Mouse (Mus musculus) kidney, adult 18-20 months (tissue): ENCODE data around the gene Mt2.
A peak's percentile ranks its signal among the peaks of the same experiment; 100 is the strongest.
"Not testable (repeated sequence)": the region's sequence is repeated elsewhere in the genome, so short reads cannot be mapped to it uniquely, and the experiment has no call there.

Experiments
- DNase-seq: peaks from one replicate; pipeline ENCODE4 v3.0.0; 2021

The Mt2 gene

DNA sequence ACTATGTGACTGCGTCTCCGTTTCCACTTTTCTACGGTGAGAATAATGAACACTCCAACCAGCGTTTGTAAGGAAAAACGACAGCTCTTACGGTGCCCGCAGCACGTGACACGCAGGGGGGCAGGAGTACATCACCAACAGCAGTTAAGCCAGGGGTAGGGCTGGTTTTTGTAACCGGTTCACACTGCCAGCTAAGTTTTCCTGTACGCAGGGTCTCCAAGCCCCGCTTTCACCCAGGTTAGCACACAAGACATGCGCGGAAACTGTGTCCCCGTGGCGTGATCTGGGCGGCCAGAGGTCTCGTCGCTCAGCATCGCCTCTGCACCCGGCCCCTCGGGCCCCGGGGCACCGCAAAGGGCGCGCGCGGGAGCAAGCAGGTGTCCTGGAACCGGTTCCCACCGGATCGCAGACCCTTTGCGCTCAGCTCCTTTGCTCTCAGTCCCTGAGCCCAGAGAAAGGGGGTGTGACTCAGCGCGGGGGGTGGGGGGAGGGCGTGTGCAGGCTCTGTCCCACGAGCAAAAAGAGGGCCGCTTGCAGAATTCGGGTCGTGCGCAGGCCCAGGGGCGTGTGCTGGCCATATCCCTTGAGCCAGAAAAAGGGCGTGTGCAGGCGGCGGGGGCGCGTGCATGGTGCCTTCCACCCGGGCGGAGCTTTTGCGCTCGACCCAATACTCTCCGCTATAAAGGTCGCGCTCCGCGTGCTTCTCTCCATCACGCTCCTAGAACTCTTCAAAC, at the start of gene Mt2:
Gene Mt2, plus strand, starts transcription at position 590 of the 734 bp plus-strand sequence.
- peak; percentile 77 for DNase-seq

DNA sequence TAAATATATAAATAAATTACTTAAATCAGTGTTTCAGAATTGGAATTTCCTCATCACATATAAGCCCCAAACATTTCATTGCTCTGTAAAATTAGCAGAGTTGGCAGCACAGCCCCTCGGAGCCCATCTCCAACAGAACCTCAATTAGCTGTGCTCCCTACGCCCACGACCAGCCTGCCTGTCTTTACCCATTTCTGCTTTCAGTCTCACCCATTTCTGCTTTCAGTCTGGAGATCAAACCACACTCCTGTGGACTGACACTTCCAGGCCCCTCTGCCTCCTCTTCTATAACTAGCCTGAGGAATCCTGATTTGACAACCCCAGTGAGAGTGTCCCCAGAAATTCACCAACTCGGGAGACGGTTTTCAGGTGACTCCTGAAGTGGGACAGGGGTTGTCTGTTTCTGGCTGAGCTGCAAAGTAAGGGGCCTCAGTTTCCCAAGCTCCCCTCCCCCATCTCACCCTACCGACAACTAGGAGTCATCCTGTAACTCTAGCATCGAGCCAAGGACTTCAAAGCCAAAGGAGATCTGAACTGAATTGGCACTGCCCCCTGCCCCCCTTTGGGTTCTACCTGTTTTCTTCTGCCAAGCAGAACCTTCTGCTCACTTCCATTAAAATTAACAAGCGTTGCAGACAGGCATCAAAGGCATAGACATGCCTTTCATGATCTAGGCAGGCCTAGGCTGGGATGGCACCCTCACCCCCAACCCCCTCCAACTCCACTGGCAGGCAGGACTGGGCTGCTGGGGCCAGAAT, 49.6 kb upstream of the Mt2 start:
- DNase-seq, result no peak

GRCm38 (mm10) chr8:94127711-94128110, 44.8 kb upstream of the Mt2 start:
- no peak for DNase-seq

- DNase-seq, result no peak
These were observed 43.2 kb upstream of the Mt2 start for GRCm38 (mm10) chr8:94129133-94129789.

DNA sequence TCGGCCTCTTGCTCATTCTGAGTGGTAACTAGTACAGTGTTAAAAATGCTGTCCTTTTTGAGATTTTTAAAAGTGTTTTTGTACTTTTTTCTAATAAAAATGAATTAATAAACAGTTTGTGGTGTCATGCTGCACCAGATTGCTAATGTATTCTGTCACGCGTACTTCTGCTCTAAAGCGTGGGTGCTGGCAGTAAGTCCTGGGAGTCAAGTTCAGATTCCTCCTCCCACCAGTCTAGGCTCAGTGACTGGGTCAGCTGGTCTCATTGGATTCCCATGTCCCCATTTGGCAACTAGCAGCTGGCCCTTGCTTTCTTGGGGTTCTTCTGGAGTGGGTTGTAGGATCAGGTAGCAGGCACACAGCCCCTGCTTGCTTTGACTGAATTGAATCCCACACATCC, 42.3 kb upstream of the Mt2 start:
- no peak for DNase-seq

DNA sequence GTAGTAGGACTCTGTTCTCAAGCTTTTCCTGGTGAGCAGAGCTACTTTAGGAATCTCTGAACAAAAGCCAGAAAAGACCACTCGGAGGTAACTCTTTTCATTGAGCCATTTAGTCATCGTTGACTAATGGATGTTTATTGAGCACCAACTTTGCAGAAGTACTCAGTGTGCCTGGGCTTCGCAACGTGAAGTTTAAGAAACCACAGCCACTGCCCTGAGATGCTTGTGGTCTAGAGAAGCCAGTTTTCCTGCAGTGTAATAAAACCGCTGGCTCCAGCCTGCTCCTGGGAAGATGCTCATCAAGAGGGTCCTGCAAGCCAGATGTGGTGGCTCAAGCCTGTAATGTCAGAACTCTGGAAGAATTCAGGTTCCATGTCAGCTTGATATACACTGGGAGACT, 40.4 kb upstream of the Mt2 start:
- no peak for DNase-seq

GRCm38 (mm10) chr8:94134601-94135000, 37.9 kb upstream of the Mt2 start:
- DNase-seq, result not testable (repeated sequence)

DNA sequence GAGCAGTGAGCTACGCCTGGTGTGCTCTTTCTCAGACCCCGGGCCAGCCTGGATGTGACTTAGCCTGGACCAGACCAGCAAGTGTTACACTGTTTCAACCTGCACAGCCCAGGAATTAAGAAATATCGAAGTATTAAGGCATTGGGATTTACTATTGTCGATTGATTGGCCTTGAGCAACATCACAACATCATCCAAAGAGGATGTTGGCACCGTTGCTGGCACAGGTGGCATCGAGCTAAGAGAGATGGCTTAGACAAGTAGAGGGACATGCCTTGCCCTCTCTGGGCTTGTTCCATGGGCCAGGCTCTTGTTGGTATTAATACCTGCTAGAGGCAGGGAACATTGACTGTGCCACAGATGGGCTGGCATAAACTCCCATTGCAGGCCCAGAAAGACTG, 36.9 kb upstream of the Mt2 start:
- no peak for DNase-seq

DNA sequence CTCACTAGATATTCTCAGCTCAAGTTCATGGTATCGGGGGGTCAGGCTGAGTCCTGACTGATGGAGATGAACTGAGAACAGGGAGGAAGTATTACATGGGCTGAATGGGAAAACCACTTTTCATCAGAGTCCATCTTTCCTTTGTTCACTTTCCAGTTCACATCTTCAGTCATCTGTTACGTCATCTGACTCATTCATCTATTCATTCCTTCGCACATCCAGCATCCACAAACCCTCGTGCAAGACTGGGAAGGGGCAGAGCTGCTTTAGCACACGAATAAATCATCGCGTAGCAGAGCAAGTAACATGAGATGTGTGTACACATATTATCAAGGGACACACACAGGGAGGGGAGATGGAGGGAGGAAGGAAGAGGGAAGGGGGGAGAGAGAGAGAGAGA, 36.3 kb upstream of the Mt2 start:
- no peak for DNase-seq

- DNase-seq, result no peak
These were observed 35.5 kb upstream of the Mt2 start, which contains the start of gene Mt4 for GRCm38 (mm10) chr8:94136933-94137332. Mt4 (plus strand) TSS chr8:94137197.

DNA sequence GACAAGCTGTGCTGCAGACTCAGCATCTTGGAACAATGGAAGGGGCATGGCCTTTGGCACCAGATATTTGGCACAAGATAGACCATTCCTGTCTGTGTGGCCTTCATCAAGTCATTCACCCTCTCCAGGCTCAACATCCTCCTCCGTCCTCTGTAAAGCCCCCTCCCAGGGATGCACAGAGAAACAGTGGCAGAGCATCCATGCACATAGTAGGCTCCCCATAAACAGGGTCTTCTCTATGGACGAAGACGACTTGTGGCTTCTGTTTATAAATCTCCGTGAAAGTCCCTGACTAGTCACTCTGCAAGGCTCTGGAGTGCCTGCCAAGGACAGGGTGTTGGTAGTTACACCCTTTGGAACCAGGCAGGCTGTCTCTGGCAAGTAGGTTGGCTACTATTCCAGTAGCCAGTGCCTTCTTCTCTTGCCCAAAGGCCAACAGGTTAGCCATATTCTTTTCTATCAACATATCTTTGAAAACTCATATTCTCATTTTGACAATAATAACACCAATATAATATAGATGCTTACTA, 32.1 kb upstream of the Mt2 start:
- DNase-seq, result no peak

GRCm38 (mm10) chr8:94148236-94148635, 24.2 kb upstream of the Mt2 start:
- DNase-seq, result no peak

DNA sequence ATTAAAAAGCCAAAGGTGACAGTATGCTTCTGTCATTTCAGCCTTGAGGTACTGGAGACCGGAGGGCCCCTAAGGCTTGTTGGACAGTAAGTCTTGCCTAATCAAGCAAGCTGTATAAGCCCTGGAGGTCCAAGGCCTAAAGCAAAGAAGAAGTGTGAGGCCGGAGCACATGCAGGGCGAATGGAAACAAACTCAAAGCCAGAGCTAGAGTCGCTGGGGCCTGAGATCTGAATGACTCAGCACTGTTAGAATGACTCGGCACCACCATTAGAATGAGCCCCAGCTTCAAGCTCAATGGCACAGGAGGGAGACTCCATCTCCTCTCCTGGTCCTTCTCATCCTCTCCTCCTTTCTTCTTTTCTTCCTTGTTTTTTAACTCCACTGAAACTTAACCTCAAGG, 21.5 kb upstream of the Mt2 start:
- no peak for DNase-seq

- peak; percentile 30 for DNase-seq
These were observed 19.8 kb upstream of the Mt2 start, which contains the start of gene Mt3 for GRCm38 (mm10) chr8:94152513-94153300. Mt3 (plus strand) TSS chr8:94152607.

GRCm38 (mm10) chr8:94153451-94153850, 19.0 kb upstream of the Mt2 start:
- DNase-seq, result no peak

- no peak for DNase-seq
These were observed 17.9 kb upstream of the Mt2 start for GRCm38 (mm10) chr8:94154537-94154936.

- peak; percentile 35 for DNase-seq
These were observed 16.4 kb upstream of the Mt2 start for GRCm38 (mm10) chr8:94156092-94156491.

DNA sequence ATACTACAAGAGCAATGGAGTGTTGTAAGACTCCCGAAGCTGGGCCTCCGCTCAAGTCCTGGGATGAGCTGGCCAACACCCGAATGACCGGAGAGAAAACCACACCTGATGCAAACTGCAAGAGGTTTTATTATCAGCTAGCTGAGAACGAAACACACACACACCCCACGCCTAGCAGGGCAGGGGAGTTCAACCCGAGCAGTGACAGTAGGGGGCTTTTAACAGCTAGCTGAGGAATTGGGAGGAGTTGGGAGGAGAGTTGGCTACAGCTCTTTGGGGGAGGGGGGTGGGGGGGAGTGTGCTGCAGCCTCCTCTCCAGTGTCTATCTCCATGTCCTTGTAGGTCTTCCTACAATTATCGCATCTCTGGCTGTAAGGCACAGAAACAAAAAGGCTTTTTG, 6.7 kb upstream of the Mt2 start:
- not testable (repeated sequence) for DNase-seq

- DNase-seq, result peak; percentile 94
These were observed 5.2 kb upstream of the Mt2 start for GRCm38 (mm10) chr8:94167244-94167643.

DNA sequence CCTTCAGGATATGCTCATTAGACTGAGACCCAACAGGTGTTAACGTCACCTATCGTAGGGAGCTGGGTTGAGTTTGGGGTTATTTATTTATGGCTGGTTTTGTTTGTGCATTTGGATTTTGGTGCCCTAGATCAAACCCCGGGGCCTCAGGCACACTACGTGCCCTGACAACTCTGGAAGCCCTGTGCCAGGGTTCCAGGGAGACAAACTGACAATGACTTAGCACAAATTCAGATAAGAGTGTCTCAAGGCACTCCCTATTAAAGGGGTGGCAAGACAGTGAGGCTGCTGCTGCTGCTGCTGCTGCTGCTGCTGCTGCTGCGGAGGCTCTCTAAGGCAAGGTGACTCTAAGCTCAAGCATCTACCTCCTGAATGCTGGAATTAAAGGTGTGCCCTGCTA, 2.9 kb upstream of the Mt2 start:
- DNase-seq, result no peak

- DNase-seq, result peak; percentile 47
These were observed 1.1 kb upstream of the Mt2 start for GRCm38 (mm10) chr8:94171321-94171755.
